Mouse (Mus musculus) left cerebral cortex, adult 18-20 months (tissue): ENCODE measurements around the gene Ces1b. TPM values are rescaled to one million over a fixed set of nuclear protein-coding genes. Genes with fewer than 3 reads are reported as not detected.

Source experiments
- DNase-seq, 2 experiments: peaks; one replicate each; pipeline ENCODE4 v3.0.0; 2021 to 2022; ENCODE audit warnings: low spot score in 2 of 2, mixed read lengths in 1 of 2
- long read RNA-seq, 2 experiments: library from polyadenylated mRNA; stranded (forward); transcript quantifications; one replicate each; pipeline ENCODE4 v2.0.0; 2021
- total RNA-seq, 2 experiments: library from RNA; stranded (reverse); gene quantifications; 2 replicates each; pipeline ENCODE4 v1.2.3; 2021

The Ces1b gene
- total RNA-seq, result not detected
- long read RNA-seq, experiment 1, result 0 reads
- long read RNA-seq, experiment 2, result 0 reads

GRCm38 (mm10) chr8:93079887-93080286, at the start of gene Ces1b:
Gene Ces1b (minus strand): TSS chr8:93080017.
- no peak for DNase-seq

- DNase-seq, result no peak
Measured at GRCm38 (mm10) chr8:93126476-93126875, 46.7 kb upstream of the Ces1b start.

- no peak for DNase-seq
Measured at GRCm38 (mm10) chr8:93122005-93122404, 42.2 kb upstream of the Ces1b start.

GRCm38 (mm10) chr8:93095376-93095775, 15.6 kb upstream of the Ces1b start:
- DNase-seq, result peak; percentile 48 to 49

- DNase-seq, result no peak
Measured at GRCm38 (mm10) chr8:93091324-93091723, 11.5 kb upstream of the Ces1b start.

- no peak for DNase-seq
Measured at GRCm38 (mm10) chr8:93088686-93089122, 8.9 kb upstream of the Ces1b start.

GRCm38 (mm10) chr8:93088193-93088592, 8.4 kb upstream of the Ces1b start:
- DNase-seq, result no peak

GRCm38 (mm10) chr8:93075251-93075650, 4.6 kb downstream of the Ces1b start:
- DNase-seq, result no peak

- no peak for DNase-seq
Measured at GRCm38 (mm10) chr8:93063416-93064117, 16.2 kb downstream of the Ces1b start.

- DNase-seq, result peak; percentile 61 to 75
Measured at GRCm38 (mm10) chr8:93059185-93059584, 20.6 kb downstream of the Ces1b start.

- DNase-seq, result no peak
Measured at GRCm38 (mm10) chr8:93055238-93055637, 24.6 kb downstream of the Ces1b start.

GRCm38 (mm10) chr8:93048510-93049416, 31.1 kb downstream of the Ces1b start:
- peak in 1 of 2 experiments; percentile 21 for DNase-seq

GRCm38 (mm10) chr8:93048092-93048491, 31.7 kb downstream of the Ces1b start, which contains the start of gene Ces1a:
Gene Ces1a (minus strand): TSS chr8:93048192.
- no peak for DNase-seq

- no peak for DNase-seq
Measured at GRCm38 (mm10) chr8:93043083-93043482, 36.7 kb downstream of the Ces1b start.

- no peak for DNase-seq
Measured at GRCm38 (mm10) chr8:93040776-93041567, 38.8 kb downstream of the Ces1b start.

GRCm38 (mm10) chr8:93040256-93040655, 39.6 kb downstream of the Ces1b start:
- peak; percentile 8 to 11 for DNase-seq

- DNase-seq, result no peak
Measured at GRCm38 (mm10) chr8:93038831-93039230, 41.0 kb downstream of the Ces1b start.

GRCm38 (mm10) chr8:93030664-93031063, 49.2 kb downstream of the Ces1b start:
- DNase-seq, result no peak

GRCm38 (mm10) chr8:93021738-93022137, 58.1 kb downstream of the Ces1b start:
- DNase-seq, result no peak

- DNase-seq, result no peak
Measured at GRCm38 (mm10) chr8:93014300-93014699, 65.5 kb downstream of the Ces1b start.

GRCm38 (mm10) chr8:93012226-93012625, 67.6 kb downstream of the Ces1b start:
- DNase-seq, result no peak
